Mouse (Mus musculus): ENCODE results near the gene Sorbs2. TPM values are rescaled to one million over a fixed set of nuclear protein-coding genes. Genes with fewer than 3 reads are reported as not detected.

The Sorbs2 gene
- polyA plus RNA-seq, 1 experiment = not detected

DNA sequence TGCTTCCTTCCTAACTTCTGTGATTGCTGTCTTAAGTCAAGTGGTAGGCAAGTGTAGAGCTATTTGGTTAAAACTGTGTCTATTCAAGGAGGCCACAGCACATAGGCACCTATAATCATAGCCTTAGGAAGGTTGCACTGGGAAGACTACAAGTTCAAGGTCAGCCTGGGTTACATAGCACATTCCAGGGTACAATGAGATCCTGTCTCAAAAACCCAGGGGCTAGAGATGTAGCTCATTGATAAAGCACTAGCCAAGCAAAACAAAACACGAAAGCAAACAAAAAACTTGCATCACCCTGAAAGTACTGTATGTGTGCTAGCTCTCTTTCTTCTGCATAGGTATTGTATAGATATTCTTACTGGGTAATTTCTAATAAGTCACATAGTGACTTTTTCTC lies 103.7 kb downstream of the Sorbs2 start:
- no peak overlapping the region for H3K27ac ChIP-seq (ENCODE audit: insufficient read depth, low read depth, low read length)

GRCm38 (mm10) chr8:45614610-45615009 lies 107.0 kb downstream of the Sorbs2 start:
- H3K27ac ChIP-seq (ENCODE audit: insufficient read depth, low read depth, low read length) = no peak overlapping the region
- H3K4me3 ChIP-seq (ENCODE audit: insufficient read depth, low read length) = no peak overlapping the region
- H3K4me1 ChIP-seq (ENCODE audit: control insufficient read depth, insufficient read depth, low read length) = no peaks in the 10 kb centered on the region
- TF ChIP-seq CTCF (IDR thresholded peaks at IDR 0.05; ENCODE audit: low read depth, low read length) = no peak
- TF ChIP-seq POLR2A (IDR thresholded peaks at IDR 0.05; ENCODE audit: borderline replicate concordance, low read depth, low read length) = no peak

More for the DNA sequence above, 103.7 kb downstream of the Sorbs2 start:
- TF ChIP-seq CTCF (IDR thresholded peaks at IDR 0.05; ENCODE audit: low read depth, low read length) (no peak), POLR2A (IDR thresholded peaks at IDR 0.05; ENCODE audit: borderline replicate concordance, low read depth, low read length) (no peak)
- Histone ChIP-seq H3K4me3 (ENCODE audit: insufficient read depth, low read length) (no peak overlapping the region), H3K4me1 (ENCODE audit: control insufficient read depth, insufficient read depth, low read length) (no peaks in the 10 kb centered on the region)

GRCm38 (mm10) chr8:45615050-45615449 lies 107.5 kb downstream of the Sorbs2 start:
- H3K27ac ChIP-seq (ENCODE audit: insufficient read depth, low read depth, low read length) = no peak overlapping the region
- no peaks in the 10 kb centered on the region for H3K4me1 ChIP-seq (ENCODE audit: control insufficient read depth, insufficient read depth, low read length)
- H3K4me3 ChIP-seq (ENCODE audit: insufficient read depth, low read length) = no peak overlapping the region
- TF ChIP-seq POLR2A (IDR thresholded peaks at IDR 0.05; ENCODE audit: borderline replicate concordance, low read depth, low read length) (no peak), CTCF (IDR thresholded peaks at IDR 0.05; ENCODE audit: low read depth, low read length) (no peak)

DNA sequence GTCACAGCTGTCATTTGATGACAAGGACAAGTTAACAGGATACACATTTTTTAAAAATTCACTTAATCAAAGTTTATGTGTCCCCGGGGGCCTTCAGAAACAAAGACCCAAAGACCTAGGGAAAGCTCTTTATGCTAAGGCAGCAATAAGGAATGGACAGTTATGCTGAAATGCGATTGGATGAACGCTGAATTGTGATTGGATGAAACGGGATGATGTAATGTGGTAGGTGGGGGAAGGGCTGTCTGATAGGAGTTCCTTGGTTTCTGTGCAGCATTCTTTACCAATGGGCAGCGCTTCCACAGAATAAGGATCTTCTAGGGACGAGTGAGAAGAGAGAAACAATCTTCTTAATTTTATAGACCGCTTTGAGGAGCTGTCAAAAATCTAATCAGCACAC lies 108.0 kb downstream of the Sorbs2 start:
- TF ChIP-seq CTCF (IDR thresholded peaks at IDR 0.05; ENCODE audit: low read depth, low read length) (no peak), POLR2A (IDR thresholded peaks at IDR 0.05; ENCODE audit: borderline replicate concordance, low read depth, low read length) (no peak)

GRCm38 (mm10) chr8:45621576-45622178 lies 114.1 kb downstream of the Sorbs2 start:
- no peak overlapping the region for H3K27ac ChIP-seq (ENCODE audit: insufficient read depth, low read depth, low read length)

More for the DNA sequence above, 108.0 kb downstream of the Sorbs2 start:
- H3K27ac ChIP-seq (ENCODE audit: insufficient read depth, low read depth, low read length) = no peak overlapping the region
- no peaks in the 10 kb centered on the region for H3K4me1 ChIP-seq (ENCODE audit: control insufficient read depth, insufficient read depth, low read length)
- no peak overlapping the region for H3K4me3 ChIP-seq (ENCODE audit: insufficient read depth, low read length)

GRCm38 (mm10) chr8:45626406-45626805 lies 118.8 kb downstream of the Sorbs2 start:
- H3K27ac ChIP-seq (ENCODE audit: insufficient read depth, low read depth, low read length) = no peak overlapping the region
- no peak for TF ChIP-seq CTCF (IDR thresholded peaks at IDR 0.05; ENCODE audit: low read depth, low read length)
- TF ChIP-seq POLR2A (IDR thresholded peaks at IDR 0.05; ENCODE audit: borderline replicate concordance, low read depth, low read length) = no peak

More at GRCm38 (mm10) chr8:45621576-45622178, 114.1 kb downstream of the Sorbs2 start:
- Histone ChIP-seq H3K4me1 (ENCODE audit: control insufficient read depth, insufficient read depth, low read length) (no peaks in the 10 kb centered on the region), H3K4me3 (ENCODE audit: insufficient read depth, low read length) (no peak overlapping the region)
- TF ChIP-seq CTCF (IDR thresholded peaks at IDR 0.05; ENCODE audit: low read depth, low read length) (no peak), POLR2A (IDR thresholded peaks at IDR 0.05; ENCODE audit: borderline replicate concordance, low read depth, low read length) (no peak)

GRCm38 (mm10) chr8:45627246-45628241 lies 120.0 kb downstream of the Sorbs2 start:
- H3K4me3 ChIP-seq (ENCODE audit: insufficient read depth, low read length) = no peak overlapping the region
- no peaks in the 10 kb centered on the region for H3K4me1 ChIP-seq (ENCODE audit: control insufficient read depth, insufficient read depth, low read length)
- TF ChIP-seq CTCF (IDR thresholded peaks at IDR 0.05; ENCODE audit: low read depth, low read length) (no peak), POLR2A (IDR thresholded peaks at IDR 0.05; ENCODE audit: borderline replicate concordance, low read depth, low read length) (no peak)
- H3K27ac ChIP-seq (ENCODE audit: insufficient read depth, low read depth, low read length) = no peak overlapping the region

More at GRCm38 (mm10) chr8:45626406-45626805, 118.8 kb downstream of the Sorbs2 start:
- H3K4me3 ChIP-seq (ENCODE audit: insufficient read depth, low read length) = no peak overlapping the region
- no peaks in the 10 kb centered on the region for H3K4me1 ChIP-seq (ENCODE audit: control insufficient read depth, insufficient read depth, low read length)

DNA sequence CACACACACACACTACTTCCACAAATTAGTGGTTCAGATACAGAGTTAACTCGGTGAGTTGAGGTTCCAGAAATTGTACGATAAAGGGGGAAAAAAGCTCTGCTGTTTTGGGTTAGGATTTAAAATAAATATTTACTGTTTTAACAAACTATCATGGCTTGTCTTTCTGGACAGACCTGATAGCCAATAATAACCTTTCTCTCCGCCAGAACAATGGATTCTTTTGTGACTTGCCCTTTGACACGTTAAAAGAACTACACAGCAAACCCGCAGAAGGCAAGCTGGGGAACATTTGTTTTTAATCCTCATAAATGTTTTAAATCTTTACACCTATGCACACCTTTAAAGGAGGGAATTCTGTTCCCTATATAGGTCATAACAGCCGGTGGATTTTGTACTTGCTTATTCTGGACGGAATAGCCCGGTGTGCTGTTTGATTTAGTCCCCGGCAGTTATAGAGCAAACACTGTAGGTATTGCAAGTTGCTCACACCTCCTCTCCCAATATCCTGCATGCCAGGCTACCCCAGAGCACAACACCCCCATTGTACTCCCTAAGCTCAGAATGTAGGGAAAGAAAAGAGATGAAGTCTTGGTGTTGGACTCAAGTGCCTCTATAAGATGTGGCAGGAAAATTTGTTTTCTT lies 121.0 kb downstream of the Sorbs2 start:
- H3K4me1 ChIP-seq (ENCODE audit: control insufficient read depth, insufficient read depth, low read length) = no peaks in the 10 kb centered on the region
- no peak overlapping the region for H3K4me3 ChIP-seq (ENCODE audit: insufficient read depth, low read length)
- TF ChIP-seq POLR2A (IDR thresholded peaks at IDR 0.05; ENCODE audit: borderline replicate concordance, low read depth, low read length) (no peak), CTCF (IDR thresholded peaks at IDR 0.05; ENCODE audit: low read depth, low read length) (no peak)
- no peak overlapping the region for H3K27ac ChIP-seq (ENCODE audit: insufficient read depth, low read depth, low read length)

DNA sequence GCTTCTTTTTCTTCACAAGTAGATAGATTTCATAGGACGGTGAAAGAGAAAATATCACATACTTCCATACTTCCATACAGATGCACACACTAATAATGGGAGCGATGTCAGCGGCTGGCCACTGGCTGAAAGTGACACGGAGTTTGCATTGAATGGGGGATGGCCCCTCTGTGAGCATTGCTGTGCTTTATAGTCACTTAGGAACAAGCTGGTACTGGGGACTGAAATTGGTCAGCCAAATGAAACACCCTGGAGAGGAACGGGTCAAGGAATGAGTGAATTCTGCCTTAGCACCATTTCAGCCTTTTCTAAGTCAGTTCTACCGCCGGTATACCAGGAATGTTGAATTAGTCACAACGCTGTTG lies 121.5 kb downstream of the Sorbs2 start:
- no peak overlapping the region for H3K27ac ChIP-seq (ENCODE audit: insufficient read depth, low read depth, low read length)
- no peak overlapping the region for H3K4me3 ChIP-seq (ENCODE audit: insufficient read depth, low read length)
- TF ChIP-seq CTCF (IDR thresholded peaks at IDR 0.05; ENCODE audit: low read depth, low read length) (no peak), POLR2A (IDR thresholded peaks at IDR 0.05; ENCODE audit: borderline replicate concordance, low read depth, low read length) (no peak)
- no peaks in the 10 kb centered on the region for H3K4me1 ChIP-seq (ENCODE audit: control insufficient read depth, insufficient read depth, low read length)

All from bone marrow macrophage, adult 2 months (primary cell).